Mouse (Mus musculus) midbrain, postnatal 0 days (tissue): Measurements from ENCODE around the gene Hs3st5. TPM values are rescaled to one million over a fixed set of nuclear protein-coding genes. Genes with fewer than 3 reads are reported as not detected.

Experiments used
- ATAC-seq: fragments of 200-750 bp; cut with Nextera tagmentation; 2 replicates; pipeline ENCODE4 v1.8.0; 2017; ENCODE audit warnings: moderate number of reproducible peaks, mild to moderate bottlenecking, moderate TSS enrichment, moderate library complexity; ENCODE audit not compliant: low FRiP score
- DNase-seq: peaks from one replicate; pipeline ENCODE4 v3.0.0-alpha.2; 2015; ENCODE audit warnings: low spot score
- H3K27ac ChIP-seq: fragments of 300-500 bp; sonication (generic); 2 replicates; pipeline ENCODE4 v1.5.1; 2014; ENCODE audit warnings: low read depth, mild to moderate bottlenecking, low read length, mixed read lengths
- H3K27me3 ChIP-seq: fragments of 300-500 bp; sonication (generic); 2 replicates; pipeline ENCODE4 v1.6.1; 2014; ENCODE audit warnings: low read length, control low read depth, mixed read lengths; ENCODE audit not compliant: insufficient read depth
- H3K36me3 ChIP-seq: fragments of 300-500 bp; sonication (generic); 2 replicates; pipeline ENCODE4 v1.6.1; 2014; ENCODE audit warnings: low read length, control low read depth, mixed read lengths; ENCODE audit not compliant: insufficient read depth
- H3K4me1 ChIP-seq: fragments of 300-500 bp; sonication (generic); 2 replicates; pipeline ENCODE4 v1.6.1; 2014; ENCODE audit warnings: mild to moderate bottlenecking, control low read depth, antibody characterized with exemption, low read length, mixed read lengths; ENCODE audit not compliant: insufficient read depth
- H3K4me2 ChIP-seq: fragments of 300-500 bp; sonication (generic); 2 replicates; pipeline ENCODE4 v1.6.1; 2014; ENCODE audit warnings: low read depth, mild to moderate bottlenecking, low read length, mixed read lengths; ENCODE audit not compliant: poor library complexity, severe bottlenecking
- H3K4me3 ChIP-seq: fragments of 300-500 bp; sonication (generic); 2 replicates; pipeline ENCODE4 v1.5.1; 2014; ENCODE audit warnings: low read depth, mild to moderate bottlenecking, low read length, moderate library complexity
- H3K9ac ChIP-seq: fragments of 300-500 bp; sonication (generic); replicated peaks from 2 replicates; pipeline ENCODE4 v1.6.1; 2014; ENCODE audit warnings: mild to moderate bottlenecking, low read length, moderate library complexity, mixed read lengths; ENCODE audit not compliant: poor library complexity, severe bottlenecking
- H3K9me3 ChIP-seq: fragments of 300-500 bp; sonication (generic); 2 replicates; pipeline ENCODE4 v1.6.1; 2016; ENCODE audit warnings: low read length, control low read depth
- CTCF ChIP-seq: IDR thresholded peaks from 2 replicates; pipeline ENCODE4 v1.5.1; 2016; ENCODE audit warnings: antibody characterized with exemption, mild to moderate bottlenecking
- WGBS: fragments of 180-500 bp; shearing (Covaris S2); extraction: QIAGEN DNeasy Blood & Tissue Kit; methylation state at CpG from one replicate; pipeline ENCODE4 v1.1.7; 2014; 5-methylcytosine and 5-hydroxymethylcytosine counted together
- polyA plus RNA-seq: library from polyadenylated mRNA; unstranded; fragments of >200 nt; fragmentation: Nextera tagmentation; extraction: Ambion mirVana; gene quantifications from 2 replicates; pipeline ENCODE4 v1.2.1, GENCODE M21; 2015
- total RNA-seq: library from RNA; depleted of rRNA; stranded (reverse); fragments of >200 nt; gene quantifications from 2 replicates; pipeline ENCODE4 v1.2.3, GENCODE M21; 2014

Hs3st5 gene
- total and polyA plus RNA-seq, 2 experiments from 2014 or later: 23.5 to 46.7 TPM

GRCm38 (mm10) chr10:36850231-36850630, 343.6 kb downstream of the Hs3st5 start:
- TF ChIP-seq CTCF: no peak
- H3K4me1 ChIP-seq: no peaks in the 10 kb centered on the region
- DNase-seq (no peak), ATAC-seq (no peak)
- H3K36me3 ChIP-seq: no peaks in the 10 kb centered on the region
- H3K4me3 ChIP-seq: no peak overlapping the region
- H3K4me2 ChIP-seq: no peak overlapping the region
- no peak overlapping the region for H3K9ac ChIP-seq
- H3K27ac ChIP-seq: no peak overlapping the region
- 94% methylated on average over 3 of the region's 3 CpGs for WGBS
- H3K27me3 ChIP-seq: no peaks in the 10 kb centered on the region
- H3K9me3 ChIP-seq: no peaks in the 10 kb centered on the region

GRCm38 (mm10) chr10:36862127-36862895, 355.7 kb downstream of the Hs3st5 start:
- Histone ChIP-seq H3K9ac (no peak overlapping the region), H3K4me3 (no peak overlapping the region), H3K4me1 (no peaks in the 10 kb centered on the region), H3K9me3 (no peaks in the 10 kb centered on the region), H3K36me3 (no peaks in the 10 kb centered on the region), H3K4me2 (no peak overlapping the region), H3K27me3 (no peaks in the 10 kb centered on the region), H3K27ac (0 out of 2 replicates have a peak overlapping the region, but pooled peaks have one; percentile 9)
- WGBS: 82% methylated on average over 2 of the region's 2 CpGs
- ATAC-seq (no peak), DNase-seq (peak; percentile 41)
- no peak for TF ChIP-seq CTCF
